Mouse (Mus musculus) gastrocnemius, postnatal 10 days (tissue): ENCODE measurements around the gene Rb1. TPM values are rescaled to one million over a fixed set of nuclear protein-coding genes. Genes with fewer than 3 reads are reported as not detected.
A peak's percentile ranks its signal among the peaks of the same experiment; 100 is the strongest.

ENCODE experiments used
- DNase-seq: peaks from one replicate; pipeline ENCODE4 v3.0.0; 2021; ENCODE audit warnings: mixed read lengths
- total RNA-seq, 2 experiments: library from RNA; stranded (reverse); gene quantifications; 2 replicates each; pipeline ENCODE4 v1.2.3; 2021

Rb1 gene
- total RNA-seq, 2 experiments from 2014 or later: 24.7 to 31.0 TPM

GRCm38 (mm10) chr14:73271807-73272206 lies 53.8 kb downstream of the Rb1 start:
- no peak for DNase-seq

GRCm38 (mm10) chr14:73266166-73266565 lies 59.5 kb downstream of the Rb1 start:
- DNase-seq: no peak

GRCm38 (mm10) chr14:73262210-73262609 lies 63.4 kb downstream of the Rb1 start:
- no peak for DNase-seq

- DNase-seq: no peak
Observed at GRCm38 (mm10) chr14:73258181-73258580, 67.4 kb downstream of the Rb1 start.

GRCm38 (mm10) chr14:73257348-73257747 lies 68.3 kb downstream of the Rb1 start:
- DNase-seq: no peak

GRCm38 (mm10) chr14:73255426-73255970 lies 70.1 kb downstream of the Rb1 start:
- DNase-seq: no peak

GRCm38 (mm10) chr14:73254412-73254811 lies 71.2 kb downstream of the Rb1 start:
- DNase-seq: no peak

GRCm38 (mm10) chr14:73253453-73254251 lies 72.0 kb downstream of the Rb1 start:
- DNase-seq: no peak

GRCm38 (mm10) chr14:73252276-73252675 lies 73.3 kb downstream of the Rb1 start:
- DNase-seq: no peak

GRCm38 (mm10) chr14:73250056-73250455 lies 75.6 kb downstream of the Rb1 start:
- no peak for DNase-seq

- DNase-seq: no peak
Observed at GRCm38 (mm10) chr14:73244061-73244597, 81.5 kb downstream of the Rb1 start.

- no peak for DNase-seq
Observed at GRCm38 (mm10) chr14:73239857-73240256, 85.8 kb downstream of the Rb1 start.

GRCm38 (mm10) chr14:73239291-73239690 lies 86.3 kb downstream of the Rb1 start:
- no peak for DNase-seq

- no peak for DNase-seq
Observed at GRCm38 (mm10) chr14:73238498-73239250, 86.9 kb downstream of the Rb1 start.

- DNase-seq: peak; percentile 15
Observed at GRCm38 (mm10) chr14:73237848-73238321, 87.7 kb downstream of the Rb1 start, which contains the start of gene Lpar6. Gene Lpar6 (plus strand): TSS chr14:73237895.

GRCm38 (mm10) chr14:73234468-73235031 lies 91.1 kb downstream of the Rb1 start:
- no peak for DNase-seq

- DNase-seq: no peak
Observed at GRCm38 (mm10) chr14:73231286-73231982, 94.2 kb downstream of the Rb1 start.

GRCm38 (mm10) chr14:73226849-73227248 lies 98.8 kb downstream of the Rb1 start:
- DNase-seq: no peak

- DNase-seq: no peak
Observed at GRCm38 (mm10) chr14:73226346-73226745, 99.3 kb downstream of the Rb1 start.

- DNase-seq: no peak
Observed at GRCm38 (mm10) chr14:73222316-73222970, 103.2 kb downstream of the Rb1 start.

- no peak for DNase-seq
Observed at GRCm38 (mm10) chr14:73217062-73217461, 108.6 kb downstream of the Rb1 start.
